Mouse (Mus musculus): ENCODE measurements around the gene Megf11. TPM values are rescaled to one million over a fixed set of nuclear protein-coding genes. Genes with fewer than 3 reads are reported as not detected.

The Megf11 gene
- polyA plus RNA-seq, 1 experiment, result 0.09 TPM

- TF ChIP-seq POLR2A (IDR thresholded peaks at IDR 0.05; ENCODE audit: low read depth, low read length) (peak; percentile 62), CTCF (IDR thresholded peaks at IDR 0.05; ENCODE audit: borderline replicate concordance, insufficient read depth, low read length) (no peak)
- H3K27ac ChIP-seq (ENCODE audit: insufficient read depth, low read length), result peak overlapping the region; percentile 84
Measured at GRCm38 (mm10) chr9:64736639-64737405, 351.4 kb downstream of the Megf11 start.

GRCm38 (mm10) chr9:64737406-64738201, 352.2 kb downstream of the Megf11 start, which contains the start of gene Rab11a:
TSS of gene Rab11a (minus strand) at chr9:64737758.
- Histone ChIP-seq H3K27ac (ENCODE audit: insufficient read depth, low read length) (peak within 1 kb of the TSS; percentile 84), H3K4me3 (ENCODE audit: insufficient read depth, low read length) (peak within 1 kb of the TSS; percentile 86), H3K4me1 (ENCODE audit: control insufficient read depth, insufficient read depth, low read length) (no peaks in the 10 kb centered on the region)
- TF ChIP-seq POLR2A (IDR thresholded peaks at IDR 0.05; ENCODE audit: low read depth, low read length) (peak; percentile 72), CTCF (IDR thresholded peaks at IDR 0.05; ENCODE audit: borderline replicate concordance, insufficient read depth, low read length) (no peak)

More at GRCm38 (mm10) chr9:64736639-64737405, 351.4 kb downstream of the Megf11 start:
- Histone ChIP-seq H3K4me3 (ENCODE audit: insufficient read depth, low read length) (peak overlapping the region; percentile 86), H3K4me1 (ENCODE audit: control insufficient read depth, insufficient read depth, low read length) (no peaks in the 10 kb centered on the region)

- Histone ChIP-seq H3K27ac (ENCODE audit: insufficient read depth, low read length) (no peak overlapping the region), H3K4me3 (ENCODE audit: insufficient read depth, low read length) (no peak overlapping the region), H3K4me1 (ENCODE audit: control insufficient read depth, insufficient read depth, low read length) (no peaks in the 10 kb centered on the region)
- no peak for TF ChIP-seq POLR2A (IDR thresholded peaks at IDR 0.05; ENCODE audit: low read depth, low read length)
Measured at GRCm38 (mm10) chr9:64739001-64739400, 353.6 kb downstream of the Megf11 start.

- no peaks in the 10 kb centered on the region for H3K4me1 ChIP-seq (ENCODE audit: control insufficient read depth, insufficient read depth, low read length)
- TF ChIP-seq CTCF (IDR thresholded peaks at IDR 0.05; ENCODE audit: borderline replicate concordance, insufficient read depth, low read length) (no peak), POLR2A (IDR thresholded peaks at IDR 0.05; ENCODE audit: low read depth, low read length) (no peak)
- no peak overlapping the region for H3K27ac ChIP-seq (ENCODE audit: insufficient read depth, low read length)
- no peak overlapping the region for H3K4me3 ChIP-seq (ENCODE audit: insufficient read depth, low read length)
Measured at GRCm38 (mm10) chr9:64742453-64742852, 357.0 kb downstream of the Megf11 start.

- no peaks in the 10 kb centered on the region for H3K4me1 ChIP-seq (ENCODE audit: control insufficient read depth, insufficient read depth, low read length)
- H3K27ac ChIP-seq (ENCODE audit: insufficient read depth, low read length), result no peak overlapping the region
- H3K4me3 ChIP-seq (ENCODE audit: insufficient read depth, low read length), result no peak overlapping the region
- TF ChIP-seq POLR2A (IDR thresholded peaks at IDR 0.05; ENCODE audit: low read depth, low read length) (no peak), CTCF (IDR thresholded peaks at IDR 0.05; ENCODE audit: borderline replicate concordance, insufficient read depth, low read length) (no peak)
Measured at GRCm38 (mm10) chr9:64747735-64748134, 362.3 kb downstream of the Megf11 start.

- Histone ChIP-seq H3K27ac (ENCODE audit: insufficient read depth, low read length) (no peak overlapping the region), H3K4me3 (ENCODE audit: insufficient read depth, low read length) (no peak overlapping the region), H3K4me1 (ENCODE audit: control insufficient read depth, insufficient read depth, low read length) (no peaks in the 10 kb centered on the region)
- TF ChIP-seq POLR2A (IDR thresholded peaks at IDR 0.05; ENCODE audit: low read depth, low read length) (no peak), CTCF (IDR thresholded peaks at IDR 0.05; ENCODE audit: borderline replicate concordance, insufficient read depth, low read length) (no peak)
Measured at GRCm38 (mm10) chr9:64749314-64749713, 363.9 kb downstream of the Megf11 start.

GRCm38 (mm10) chr9:64752575-64752974, 367.1 kb downstream of the Megf11 start:
- Histone ChIP-seq H3K4me3 (ENCODE audit: insufficient read depth, low read length) (no peak overlapping the region), H3K27ac (ENCODE audit: insufficient read depth, low read length) (no peak overlapping the region), H3K4me1 (ENCODE audit: control insufficient read depth, insufficient read depth, low read length) (no peaks in the 10 kb centered on the region)
- TF ChIP-seq CTCF (IDR thresholded peaks at IDR 0.05; ENCODE audit: borderline replicate concordance, insufficient read depth, low read length), result no peak
- no peak for TF ChIP-seq POLR2A (IDR thresholded peaks at IDR 0.05; ENCODE audit: low read depth, low read length)

GRCm38 (mm10) chr9:64758052-64758451, 372.6 kb downstream of the Megf11 start:
- Histone ChIP-seq H3K27ac (ENCODE audit: insufficient read depth, low read length) (no peak overlapping the region), H3K4me1 (ENCODE audit: control insufficient read depth, insufficient read depth, low read length) (no peaks in the 10 kb centered on the region), H3K4me3 (ENCODE audit: insufficient read depth, low read length) (no peak overlapping the region)
- TF ChIP-seq CTCF (IDR thresholded peaks at IDR 0.05; ENCODE audit: borderline replicate concordance, insufficient read depth, low read length) (no peak), POLR2A (IDR thresholded peaks at IDR 0.05; ENCODE audit: low read depth, low read length) (no peak)

Other genes with a start within 250 kb of the Megf11 start
- 26.9 and 39.7 TPM in 2 replicates for gene Zwilch, start 212.5 kb upstream of the Megf11 start, polyA plus RNA-seq (2011; ENCODE audit: insufficient read length, low read depth, missing spikeins)
- gene Rpl4, start 212.3 kb upstream of the Megf11 start, polyA plus RNA-seq (2011; ENCODE audit: insufficient read length, low read depth, missing spikeins), result 1,951 and 2,046 TPM in 2 replicates
- gene Snapc5, start 206.4 kb upstream of the Megf11 start, polyA plus RNA-seq (2011; ENCODE audit: insufficient read length, low read depth, missing spikeins), result 17.8 and 22.1 TPM in 2 replicates
- gene Uchl4, start 150.4 kb upstream of the Megf11 start, polyA plus RNA-seq (2011; ENCODE audit: insufficient read length, low read depth, missing spikeins), result 2.5 and 3.1 TPM in 2 replicates
- gene Map2k1, start 132.0 kb upstream of the Megf11 start, polyA plus RNA-seq (2011; ENCODE audit: insufficient read length, low read depth, missing spikeins), result 58.4 and 66.6 TPM in 2 replicates
- gene Tipin, start 104.0 kb upstream of the Megf11 start, polyA plus RNA-seq (2011; ENCODE audit: insufficient read length, low read depth, missing spikeins), result 88.9 and 104 TPM in 2 replicates
- gene Dis3l, start 44.3 kb upstream of the Megf11 start, polyA plus RNA-seq (2011; ENCODE audit: insufficient read length, low read depth, missing spikeins), result 16.3 and 17.4 TPM in 2 replicates